Mouse (Mus musculus) bone marrow, adult 2 months (tissue): ENCODE data around the gene Olfr524.

ENCODE experiments used
- CTCF ChIP-seq: fragments of 200-500 bp; IDR thresholded peaks from 2 replicates; pipeline ENCODE4 v1.5.1; 2011; ENCODE audit warnings: low read length, control low read depth; ENCODE audit not compliant: control insufficient read depth, insufficient read depth
- POLR2A ChIP-seq: fragments of 200-500 bp; IDR thresholded peaks from 2 replicates; pipeline ENCODE4 v1.6.1; 2011; ENCODE audit warnings: low read depth, mild to moderate bottlenecking, control low read depth, low read length, borderline replicate concordance; ENCODE audit not compliant: control insufficient read depth

- TF ChIP-seq CTCF (no peak), POLR2A (no peak)
Observed at GRCm38 (mm10) chr7:140192851-140193250, 12.9 kb downstream of the Olfr524 start.
